Mouse (Mus musculus) adrenal gland, postnatal 36 days (tissue): Measurements from ENCODE around the gene Dgki. TPM values are rescaled to one million over a fixed set of nuclear protein-coding genes. Genes with fewer than 3 reads are reported as not detected.

Source experiments
- DNase-seq, 2 experiments: peaks; one replicate each; pipeline ENCODE4 v3.0.0; 2021; ENCODE audit warnings: mixed read lengths in 1 of 2
- total RNA-seq, 2 experiments: library from RNA; stranded (reverse); gene quantifications; 2 replicates each; pipeline ENCODE4 v1.2.3; 2021

Dgki gene
- total RNA-seq, 2 experiments from 2014 or later, result 1.4 to 2.6 TPM

- no peak for DNase-seq
Measured at GRCm38 (mm10) chr6:37016046-37016445, 283.9 kb downstream of the Dgki start.

- DNase-seq, result no peak
Measured at GRCm38 (mm10) chr6:37011597-37011996, 288.4 kb downstream of the Dgki start.

GRCm38 (mm10) chr6:37007573-37007972 is 292.4 kb downstream of the Dgki start:
- no peak for DNase-seq

GRCm38 (mm10) chr6:37004914-37005313 is 295.1 kb downstream of the Dgki start:
- no peak for DNase-seq

DNA sequence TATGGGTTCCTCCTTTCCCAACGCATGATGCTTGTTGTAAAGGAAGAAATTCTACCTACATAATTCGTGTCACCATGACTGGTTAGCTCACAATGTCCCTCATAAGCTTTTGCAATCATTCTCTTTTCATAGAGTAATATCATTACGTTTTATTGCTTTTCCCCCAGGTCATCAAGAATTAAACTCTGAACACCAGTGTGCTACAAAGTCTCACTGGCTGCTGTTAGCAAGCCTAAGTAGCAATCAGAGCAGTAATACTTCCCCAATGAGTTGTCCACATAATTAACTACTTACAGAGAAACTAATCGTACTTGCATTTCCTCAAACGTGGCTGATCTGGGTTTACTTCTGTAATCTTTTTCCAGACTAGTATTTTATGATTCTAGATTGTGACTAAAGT is 296.7 kb downstream of the Dgki start:
- no peak for DNase-seq

- no peak for DNase-seq
Measured at GRCm38 (mm10) chr6:36998942-36999341, 301.0 kb downstream of the Dgki start.

DNA sequence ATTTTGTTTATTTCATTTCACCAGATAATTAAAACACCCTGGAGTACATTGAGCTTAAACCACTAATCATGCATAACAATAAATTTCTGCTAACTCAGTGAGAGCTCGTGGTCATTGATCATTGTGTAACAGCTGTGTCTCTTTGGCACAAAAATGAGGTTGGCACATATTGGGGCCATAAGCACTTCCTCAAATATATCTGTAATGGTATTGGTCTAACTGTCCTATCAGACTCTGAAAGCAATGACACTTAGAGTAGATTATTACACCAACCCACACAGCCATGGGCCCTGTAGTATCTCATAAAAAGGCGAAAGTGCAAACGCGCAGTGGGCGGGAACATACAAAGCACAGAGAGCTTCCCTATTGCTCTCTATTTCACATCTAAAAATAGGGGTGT is 305.7 kb downstream of the Dgki start:
- no peak for DNase-seq

GRCm38 (mm10) chr6:36990186-36990585 is 309.8 kb downstream of the Dgki start:
- DNase-seq, result no peak

DNA sequence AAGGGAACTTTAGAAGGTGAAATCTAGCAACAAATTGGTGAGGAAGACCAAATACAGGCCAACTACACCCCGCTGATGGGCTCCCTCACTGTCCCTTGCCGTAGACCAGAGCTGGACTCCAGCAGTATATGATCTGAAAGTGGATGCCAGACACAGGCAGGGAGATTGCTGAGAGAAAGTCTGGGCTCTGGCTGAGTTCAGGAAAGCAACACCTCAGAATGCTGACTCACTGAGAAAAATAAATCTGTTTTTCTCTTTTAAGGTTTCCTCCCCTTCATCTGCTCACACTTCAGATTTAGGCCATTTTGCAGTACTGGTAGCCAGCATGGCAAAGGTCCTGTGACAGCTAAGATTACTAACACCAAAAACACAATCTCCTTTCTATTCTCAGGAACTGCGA is 311.2 kb downstream of the Dgki start:
- no peak for DNase-seq

DNA sequence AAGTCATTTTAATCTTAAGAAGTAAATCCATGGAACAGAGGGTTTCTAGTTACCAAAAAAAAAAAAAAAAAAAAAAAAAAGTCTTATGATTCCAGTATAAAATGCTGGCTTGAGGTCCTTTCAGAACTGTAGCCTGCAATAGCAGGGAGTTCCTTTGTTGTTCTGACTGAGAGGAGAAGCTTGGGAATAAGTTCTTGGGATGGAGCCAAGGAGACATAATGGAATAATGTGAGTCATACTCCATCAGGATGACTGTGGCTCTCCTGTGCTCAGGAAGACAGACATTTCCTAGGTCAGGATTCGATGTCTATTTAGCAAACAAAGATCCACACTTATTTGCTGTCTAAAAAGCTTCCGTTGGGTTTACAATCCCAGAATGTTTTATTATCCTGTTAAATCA is 318.3 kb downstream of the Dgki start:
- DNase-seq, result peak in 1 of 2 experiments; percentile 38

DNA sequence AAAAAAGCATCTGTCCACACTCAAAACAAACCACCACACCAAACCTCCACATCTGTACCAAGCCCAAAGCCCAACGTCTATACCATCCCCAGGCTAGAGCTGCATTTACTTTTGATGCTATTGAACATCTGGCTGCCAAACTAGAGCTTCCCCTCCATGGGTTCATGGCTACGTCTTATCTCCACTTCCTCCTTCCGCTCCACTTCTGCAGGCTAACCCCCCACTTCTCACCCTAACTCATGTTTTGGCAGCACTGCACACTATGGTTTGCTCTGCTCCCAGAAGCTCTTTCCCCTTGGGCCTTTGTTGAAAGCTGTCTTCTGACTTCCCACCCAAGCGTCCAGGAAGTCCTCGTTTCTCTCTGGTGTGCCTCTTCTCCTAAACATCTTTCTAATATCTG is 319.5 kb downstream of the Dgki start:
- no peak for DNase-seq

- no peak for DNase-seq
Measured at GRCm38 (mm10) chr6:36978176-36978575, 321.8 kb downstream of the Dgki start.

DNA sequence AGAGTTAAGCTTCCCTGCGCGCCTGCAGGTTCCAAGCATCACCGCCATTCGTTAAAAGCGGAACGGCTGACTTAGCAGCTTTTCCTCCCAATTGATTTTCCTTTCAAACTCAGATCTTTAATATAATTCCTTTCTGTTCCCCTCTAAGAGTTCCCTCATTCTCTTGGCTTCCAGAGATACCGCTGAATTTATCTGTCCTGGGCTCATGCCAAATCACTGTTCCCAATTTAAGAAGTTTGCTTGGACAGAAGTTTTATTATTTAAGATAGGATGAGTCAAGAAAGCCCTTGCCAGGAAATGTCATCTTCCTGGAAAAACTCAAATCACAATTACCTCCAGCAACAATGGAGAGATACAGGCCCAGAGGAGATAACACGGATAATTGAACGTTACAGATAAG is 326.9 kb downstream of the Dgki start:
- peak; percentile 7 to 42 for DNase-seq

DNA sequence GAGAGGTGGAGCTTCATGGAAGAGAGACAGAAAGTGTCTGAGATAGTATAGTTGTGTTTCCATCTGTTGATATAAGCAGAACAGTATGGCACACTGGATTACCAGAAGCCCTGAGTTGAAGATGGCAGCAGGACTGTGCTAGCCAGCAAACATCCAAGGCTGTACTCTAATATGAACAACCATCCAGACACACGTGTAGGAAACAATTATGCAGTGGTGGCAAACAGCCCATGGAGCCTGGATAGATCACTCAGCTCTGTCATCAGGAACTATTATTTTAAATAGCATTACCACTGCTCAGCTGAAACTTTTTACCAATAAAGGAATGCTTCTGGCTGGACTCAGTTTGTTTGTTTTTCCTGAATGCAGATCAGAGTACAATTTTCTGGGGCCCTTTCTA is 327.5 kb downstream of the Dgki start:
- DNase-seq, result no peak

GRCm38 (mm10) chr6:36969249-36969885 is 330.6 kb downstream of the Dgki start:
- no peak for DNase-seq

GRCm38 (mm10) chr6:36960658-36961057 is 339.3 kb downstream of the Dgki start:
- DNase-seq, result no peak

GRCm38 (mm10) chr6:36955293-36955692 is 344.7 kb downstream of the Dgki start:
- DNase-seq, result no peak

DNA sequence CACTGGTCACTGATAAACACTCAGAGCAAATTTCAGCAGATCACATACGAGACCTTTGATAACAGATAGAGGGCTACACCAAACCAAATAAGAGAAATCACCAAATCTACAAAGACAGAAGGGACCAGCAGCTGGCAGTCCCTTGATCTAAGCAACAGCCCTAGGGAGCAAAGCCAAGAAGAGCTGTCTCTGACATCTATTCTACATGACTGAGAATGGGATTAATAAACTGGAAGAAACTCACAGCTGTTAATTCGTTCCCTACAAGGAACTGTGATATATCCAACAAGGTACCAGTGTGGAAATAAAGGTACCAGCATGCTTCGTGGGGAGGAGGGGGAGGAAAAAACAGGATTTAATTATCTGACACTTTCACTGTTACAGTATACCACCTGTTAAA is 349.3 kb downstream of the Dgki start:
- DNase-seq, result no peak

DNA sequence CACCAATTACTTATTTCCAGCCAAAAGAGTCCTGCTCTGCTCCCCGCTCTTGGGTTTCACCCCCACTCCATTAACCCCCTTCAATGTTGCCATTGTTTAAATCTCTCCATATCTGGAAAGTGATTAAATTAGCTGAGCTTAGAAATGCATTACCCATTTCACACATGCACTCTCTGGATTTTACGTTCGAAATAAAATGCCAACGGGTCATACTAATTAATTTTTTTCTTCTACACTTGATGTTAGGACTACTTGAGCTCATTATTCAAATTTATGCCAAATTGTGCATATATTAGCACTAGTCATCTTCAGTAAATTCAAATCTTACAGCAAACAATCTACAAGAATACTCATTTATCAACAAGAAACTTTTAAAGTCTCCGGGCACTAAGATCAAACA is 352.1 kb downstream of the Dgki start:
- no peak for DNase-seq

- DNase-seq, result no peak
Measured at GRCm38 (mm10) chr6:36937527-36937926, 362.5 kb downstream of the Dgki start.

DNA sequence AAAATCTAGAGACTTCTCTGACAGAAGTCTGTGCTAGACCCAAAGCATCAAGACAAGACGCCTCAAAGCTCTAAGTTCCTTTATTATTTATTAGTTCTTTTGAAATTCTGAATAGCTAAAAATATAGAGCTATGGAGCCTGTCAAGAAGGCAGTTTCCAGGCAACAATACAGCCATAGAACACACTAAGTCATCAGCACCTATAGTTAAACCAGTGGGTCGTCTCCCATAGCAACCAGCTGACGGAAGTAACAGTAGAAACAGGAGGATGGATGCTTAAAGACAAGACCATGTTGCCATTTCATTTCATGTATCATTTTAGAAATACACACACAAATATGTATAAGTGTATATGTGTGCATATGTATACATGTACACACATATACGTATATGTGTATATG is 363.2 kb downstream of the Dgki start:
- no peak for DNase-seq

GRCm38 (mm10) chr6:36931473-36931872 is 368.5 kb downstream of the Dgki start:
- no peak for DNase-seq

DNA sequence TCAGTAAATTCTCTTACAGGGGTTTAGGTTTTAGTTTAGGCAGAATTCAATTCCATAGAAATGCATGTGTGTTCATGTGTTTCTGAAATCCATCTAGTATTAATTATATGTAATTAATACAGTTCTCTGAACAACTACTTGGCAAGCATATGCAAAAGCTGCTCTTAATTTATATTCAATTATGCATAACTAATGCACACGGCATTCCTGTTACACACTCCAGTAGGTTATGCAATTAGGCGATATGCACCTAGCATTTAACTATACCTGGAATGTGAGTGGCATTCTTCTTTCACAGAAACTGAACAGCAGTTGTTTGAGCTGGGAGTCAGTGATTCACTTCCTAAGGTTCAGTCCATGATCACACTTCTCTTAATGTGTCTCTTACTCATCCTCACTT is 370.2 kb downstream of the Dgki start:
- DNase-seq, result no peak

DNA sequence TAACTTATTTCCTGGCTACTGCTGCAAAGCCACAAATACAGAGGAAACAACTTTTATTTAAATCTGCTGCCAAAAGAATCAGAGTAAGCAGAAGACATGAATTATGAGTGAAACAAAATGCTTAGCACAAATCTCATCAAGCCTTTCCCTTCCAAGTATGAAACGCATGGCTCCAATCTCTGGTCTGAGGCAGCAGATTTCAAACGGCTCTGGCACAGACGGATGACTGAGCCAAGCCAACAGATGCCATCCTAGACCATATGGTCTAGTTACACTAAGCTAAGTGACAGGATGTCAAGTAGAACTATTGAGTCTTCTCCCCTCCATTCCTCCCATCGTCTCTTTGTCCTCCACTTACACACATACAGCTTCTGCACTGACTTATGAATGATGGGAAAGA is 373.5 kb downstream of the Dgki start:
- DNase-seq, result no peak

DNA sequence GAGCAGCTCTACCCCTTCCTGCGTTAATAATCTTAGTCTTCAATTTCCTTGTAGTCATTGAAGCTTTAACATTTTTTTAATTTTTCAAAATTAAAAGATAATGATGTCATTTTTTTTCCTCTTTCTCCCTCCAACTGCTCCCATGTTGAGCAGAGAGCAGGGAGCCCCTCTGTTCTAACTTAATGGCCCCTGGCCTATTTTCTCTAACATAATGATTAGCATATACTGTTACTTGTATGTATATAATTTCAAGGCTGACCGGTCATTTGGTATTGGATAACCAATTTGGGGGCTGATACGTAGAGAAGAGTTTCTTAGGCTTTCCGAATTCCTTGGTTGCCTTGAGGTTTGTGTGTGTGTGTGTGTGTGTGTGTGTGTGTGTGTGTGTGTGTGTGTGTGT is 378.0 kb downstream of the Dgki start:
- DNase-seq, result no peak
